Mouse (Mus musculus) B cell, adult 67 days (primary cell): ENCODE results near the gene Fgd5. TPM values are rescaled to one million over a fixed set of nuclear protein-coding genes. Genes with fewer than 3 reads are reported as not detected.

Source experiments
- total RNA-seq, 2 experiments: library from RNA; stranded (reverse); gene quantifications; 4 replicates each; pipeline ENCODE4 v1.2.4; 2023

Fgd5 gene
- total RNA-seq, result not detected

DNA sequence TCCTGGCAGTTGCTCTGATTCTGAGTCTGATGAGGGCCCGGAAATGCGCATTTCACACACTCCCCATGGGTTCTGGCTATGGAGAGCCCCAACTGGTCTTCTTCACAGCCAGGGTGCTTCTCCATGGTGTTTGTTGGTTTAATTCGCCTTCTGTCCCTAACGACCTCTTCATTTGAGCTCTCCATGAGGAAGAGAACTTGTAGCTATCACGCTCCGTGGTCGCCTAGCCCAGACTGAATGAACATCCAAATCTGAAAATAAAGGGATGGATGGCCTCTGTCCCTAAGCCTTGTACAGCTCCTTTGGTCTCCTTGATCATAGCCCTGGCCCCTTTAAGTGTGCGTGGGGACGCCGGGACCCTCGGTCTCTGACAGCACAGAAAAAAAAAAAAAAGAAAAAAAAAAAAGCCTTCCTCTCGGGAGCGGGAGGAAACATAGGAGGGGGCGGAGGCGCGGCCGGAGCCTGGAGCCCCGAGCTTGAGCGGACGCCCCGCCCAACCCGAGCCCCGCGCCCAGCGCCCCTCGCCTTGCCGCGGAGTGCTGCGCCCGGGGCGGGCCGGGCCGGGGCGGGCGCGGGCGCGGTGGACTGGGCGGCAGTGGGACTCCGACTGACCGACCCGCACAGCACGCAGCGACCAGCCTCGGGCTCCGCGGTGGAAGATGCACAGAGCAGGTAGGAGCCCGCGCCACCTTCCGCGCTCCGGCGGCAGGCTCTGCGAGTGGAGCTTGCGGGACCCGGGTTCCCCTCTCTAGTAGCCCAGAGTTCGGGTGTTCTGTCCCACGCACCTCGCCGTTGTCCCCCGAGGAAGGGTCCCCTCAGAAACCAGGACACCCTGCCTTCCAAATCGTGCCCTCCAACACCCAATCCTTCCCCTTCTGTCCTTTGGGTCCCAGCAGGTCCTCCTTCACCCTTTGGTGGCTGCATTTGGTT lies at the start of gene Fgd5:
Gene Fgd5 (plus strand): TSS at position 508 of the 930 bp plus-strand sequence.

DNA sequence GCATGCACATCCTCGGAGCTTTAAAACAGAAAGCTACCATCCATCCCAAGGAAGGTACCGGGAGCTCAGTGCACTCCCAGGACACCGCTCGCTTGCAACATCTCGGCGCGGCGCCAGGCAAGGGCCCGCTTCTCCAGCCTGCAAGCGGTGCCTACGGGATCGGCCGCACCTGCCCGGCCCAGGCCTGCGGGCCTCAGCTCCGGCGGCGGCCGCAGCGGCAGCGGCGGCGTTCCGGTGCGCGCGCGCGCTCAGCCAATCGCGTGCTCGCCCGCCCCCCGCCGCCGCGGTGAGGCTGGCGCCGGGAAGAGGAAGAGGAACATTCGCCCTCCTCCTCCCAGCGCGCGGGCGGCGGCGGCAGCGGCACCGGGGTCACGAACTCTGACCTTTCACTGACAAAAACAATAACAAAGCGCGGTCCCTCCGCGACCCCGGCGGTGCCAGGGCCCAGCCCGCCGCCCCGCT lies 112.5 kb downstream of the Fgd5 start, which contains the start of gene Nr2c2:
Gene Nr2c2 (plus strand): TSS at position 261 of the 462 bp plus-strand sequence.

Other genes starting within 250 kb of the Fgd5 start
- gene Grip2, start 151.6 kb upstream of the Fgd5 start, total RNA-seq, result 1 to 10 TPM; 1.5 to 2.3 TPM
- 10 to 100 TPM; 48.6 to 49.1 TPM for gene Ccdc174, start 100.8 kb upstream of the Fgd5 start, total RNA-seq
- gene 4930590J08Rik, start 76.1 kb upstream of the Fgd5 start, total RNA-seq, result 1 to 10 TPM; 4.0 to 4.3 TPM
- 10 to 100 TPM; 87.4 to 88.2 TPM for gene Nr2c2, start 112.5 kb downstream of the Fgd5 start, total RNA-seq
- gene Mrps25, start 205.2 kb downstream of the Fgd5 start, total RNA-seq, result 10 to 100 TPM; 14.8 to 19.2 TPM
- gene Rbsn, start 236.0 kb downstream of the Fgd5 start, total RNA-seq, result 10 to 100 TPM; 30.1 to 33.0 TPM